Mouse (Mus musculus) small intestine, adult 2 months (tissue): Measurements from ENCODE around the gene Atf6.

Experiments used
- CTCF ChIP-seq: fragments of 200-500 bp; IDR thresholded peaks from 2 replicates; pipeline ENCODE4 v1.5.1; 2012; ENCODE audit warnings: low read depth, mild to moderate bottlenecking, control low read depth, inconsistent platforms, low read length, moderate library complexity, mixed read lengths; ENCODE audit not compliant: insufficient replicate concordance, insufficient read length; ENCODE audit errors: extremely low read depth
- POLR2A ChIP-seq: fragments of 200-500 bp; IDR thresholded peaks from 2 replicates; pipeline ENCODE4 v1.6.1; 2012; ENCODE audit warnings: low read depth, mild to moderate bottlenecking, control low read depth, inconsistent platforms, low read length, moderate library complexity

- TF ChIP-seq CTCF (no peak), POLR2A (no peak)
Observed at GRCm38 (mm10) chr1:170704911-170705594, 162.5 kb downstream of the Atf6 start.
